Mouse (Mus musculus): ENCODE data around the gene Chmp6.

Gene Chmp6

GRCm38 (mm10) chr11:119959714-119960113, 46.5 kb downstream of the Chmp6 start:
- DNase-seq (ENCODE audit: low spot score) = no peak

- DNase-seq (ENCODE audit: low spot score) = no peak
These were observed 47.4 kb downstream of the Chmp6 start for GRCm38 (mm10) chr11:119960671-119961070.

GRCm38 (mm10) chr11:119961511-119961910, 48.3 kb downstream of the Chmp6 start:
- DNase-seq (ENCODE audit: low spot score) = no peak

GRCm38 (mm10) chr11:119965053-119965452, 51.8 kb downstream of the Chmp6 start:
- no peak for DNase-seq (ENCODE audit: low spot score)

GRCm38 (mm10) chr11:119966294-119966693, 53.1 kb downstream of the Chmp6 start:
- DNase-seq (ENCODE audit: low spot score) = no peak

GRCm38 (mm10) chr11:119967401-119967800, 54.2 kb downstream of the Chmp6 start:
- no peak for DNase-seq (ENCODE audit: low spot score)

- no peak for DNase-seq (ENCODE audit: low spot score)
These were observed 54.7 kb downstream of the Chmp6 start for GRCm38 (mm10) chr11:119967892-119968291.

All from layer of hippocampus, adult 9-10 months (tissue).